Mouse (Mus musculus): ENCODE results near the gene Olfr1240. TPM values are rescaled to one million over a fixed set of nuclear protein-coding genes. Genes with fewer than 3 reads are reported as not detected.

The Olfr1240 gene
- not detected in 2 replicates for polyA plus RNA-seq (2015; fragmentation: Nextera tagmentation; extraction: Ambion mirVana)

DNA sequence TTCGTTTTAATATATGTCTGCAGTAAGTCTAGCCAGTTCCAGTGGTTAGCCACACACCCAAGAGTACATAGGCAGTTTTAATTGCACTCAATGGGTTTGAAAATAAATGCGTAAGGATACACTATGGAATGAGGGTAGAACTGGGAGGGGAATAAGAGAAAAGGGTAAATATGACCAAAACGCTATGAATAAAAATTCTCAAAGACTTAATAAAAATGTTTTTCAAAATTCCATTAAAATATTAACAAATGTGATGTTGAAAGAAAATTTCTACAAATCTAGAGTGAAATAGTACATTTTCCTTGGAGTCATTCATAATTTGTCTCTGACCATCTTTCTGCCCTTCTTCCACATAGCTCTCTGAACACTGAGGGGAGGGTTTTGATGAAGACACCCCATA lies at the start of gene Olfr1240:
Olfr1240 (minus strand) TSS at position 101 of the 400 bp plus-strand sequence.
- WGBS: 71% methylated on average over 3 of the region's 3 CpGs
- no peak for ATAC-seq (ENCODE audit: borderline replicate concordance, extremely low read depth, low FRiP score, low TSS enrichment)
- Histone ChIP-seq H3K27me3 (no peaks in the 10 kb centered on the region), H3K4me1 (no peaks in the 10 kb centered on the region), H3K9ac (no peak within 1 kb of the TSS), H3K27ac (no peak within 1 kb of the TSS), H3K9me3 (no peaks in the 10 kb centered on the region), H3K36me3 (no peaks in the 10 kb centered on the region), H3K4me3 (no peak within 1 kb of the TSS), H3K4me2 (no peak within 1 kb of the TSS)

DNA sequence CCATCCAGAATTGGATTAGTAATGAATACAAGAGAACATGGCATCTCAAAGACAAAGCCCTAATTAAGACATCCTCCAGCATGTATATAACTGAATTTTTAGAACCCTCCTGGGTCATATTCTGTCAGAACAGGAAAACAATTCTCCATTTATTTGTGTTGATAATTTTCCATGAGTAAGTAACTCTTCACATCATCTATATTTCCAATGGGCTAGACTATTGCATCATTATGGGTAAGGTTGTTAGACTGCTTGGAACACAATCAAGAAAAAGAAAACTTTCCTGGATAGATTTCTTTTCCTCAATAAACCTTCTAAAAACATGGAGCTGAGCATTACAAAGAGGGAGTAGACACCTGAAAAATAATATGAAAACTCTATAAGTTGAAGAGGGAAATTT lies 44.2 kb upstream of the Olfr1240 start, which contains the start of gene Olfr1241:
Olfr1241 (minus strand) TSS at position 101 of the 400 bp plus-strand sequence.
- Histone ChIP-seq H3K27ac (no peak within 1 kb of the TSS), H3K4me1 (no peaks in the 10 kb centered on the region), H3K9ac (no peak within 1 kb of the TSS), H3K4me3 (no peak within 1 kb of the TSS), H3K27me3 (no peaks in the 10 kb centered on the region), H3K4me2 (no peak within 1 kb of the TSS), H3K9me3 (no peaks in the 10 kb centered on the region), H3K36me3 (no peaks in the 10 kb centered on the region)
- ATAC-seq (ENCODE audit: borderline replicate concordance, extremely low read depth, low FRiP score, low TSS enrichment): no peak

DNA sequence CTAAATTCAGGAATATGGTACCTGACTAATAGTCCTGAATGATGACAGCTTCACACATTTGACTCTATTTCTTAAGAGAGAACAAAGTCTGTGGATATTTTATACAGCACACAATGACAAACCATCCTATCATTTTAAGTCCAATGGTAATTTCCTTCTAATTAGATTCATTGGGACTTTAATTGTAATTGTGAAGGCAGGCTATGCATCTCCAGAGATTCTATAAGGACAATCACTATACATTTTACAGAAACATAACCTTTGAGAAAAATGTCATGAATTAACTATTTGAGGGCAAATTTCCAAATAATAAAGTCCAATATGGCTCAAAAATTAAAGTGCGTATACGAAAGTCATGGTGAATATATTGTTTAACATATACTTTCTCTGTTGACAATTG lies 22.5 kb downstream of the Olfr1240 start, which contains the start of gene Olfr1239:
Olfr1239 (minus strand) TSS at position 101 of the 400 bp plus-strand sequence.
- no peak within 1 kb of the TSS for H3K4me2 ChIP-seq
- no peaks in the 10 kb centered on the region for H3K9me3 ChIP-seq
- no peaks in the 10 kb centered on the region for H3K36me3 ChIP-seq
- H3K4me3 ChIP-seq: no peak within 1 kb of the TSS
- ATAC-seq (ENCODE audit: borderline replicate concordance, extremely low read depth, low FRiP score, low TSS enrichment): no peak
- H3K9ac ChIP-seq: no peak within 1 kb of the TSS
- 95% methylated on average over 2 of the region's 2 CpGs for WGBS
- H3K27me3 ChIP-seq: no peaks in the 10 kb centered on the region
- H3K27ac ChIP-seq: no peak within 1 kb of the TSS
- H3K4me1 ChIP-seq: no peaks in the 10 kb centered on the region

DNA sequence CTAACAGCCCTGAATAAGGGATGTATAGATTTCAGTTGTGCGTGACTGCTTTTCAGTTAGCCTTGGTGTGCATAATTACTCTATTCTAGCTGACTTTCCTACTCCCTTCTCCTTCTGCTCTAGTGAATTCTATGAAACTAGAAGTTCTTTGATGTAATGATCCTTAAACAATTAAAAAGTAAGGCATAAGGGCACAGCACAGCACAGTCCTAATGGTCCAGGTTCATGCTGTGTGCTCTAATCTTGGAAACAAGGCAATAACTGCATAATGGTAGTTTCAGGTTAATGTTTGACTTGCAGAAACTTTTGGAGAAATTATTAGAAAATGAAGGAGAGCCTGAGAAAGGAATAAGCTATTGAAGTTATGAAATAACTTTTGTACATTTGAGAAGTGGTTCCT lies 28.2 kb downstream of the Olfr1240 start:
- ATAC-seq (ENCODE audit: borderline replicate concordance, extremely low read depth, low FRiP score, low TSS enrichment): no peak
- no peak overlapping the region for H3K4me3 ChIP-seq
- H3K9ac ChIP-seq: no peak overlapping the region

DNA sequence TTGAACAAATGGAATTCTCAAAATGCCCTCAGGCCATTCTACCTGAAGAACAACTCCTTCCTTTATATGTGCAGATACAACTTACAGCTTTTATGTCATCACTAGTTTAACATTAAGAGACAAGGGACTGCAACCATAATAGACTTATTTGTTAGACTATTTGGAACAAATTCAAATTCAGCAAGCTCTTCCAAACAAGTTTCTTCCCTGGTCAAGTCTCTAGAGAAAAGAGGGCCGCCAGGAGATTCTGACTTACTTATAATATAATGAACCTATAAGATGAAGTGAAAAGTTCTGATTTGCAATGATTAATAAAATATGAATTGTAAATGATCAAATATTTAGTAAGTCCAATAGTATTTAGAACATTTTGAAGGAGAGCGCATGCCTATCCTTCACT lies 33.2 kb downstream of the Olfr1240 start, which contains the start of gene Olfr1238:
Olfr1238 (minus strand) TSS at position 101 of the 400 bp plus-strand sequence.
- H3K4me2 ChIP-seq: no peak within 1 kb of the TSS
- H3K27me3 ChIP-seq: no peaks in the 10 kb centered on the region
- H3K4me3 ChIP-seq: no peak within 1 kb of the TSS
- H3K27ac ChIP-seq: no peak within 1 kb of the TSS
- WGBS: 92% methylated on average over 2 of the region's 2 CpGs
- H3K9ac ChIP-seq: no peak within 1 kb of the TSS
- H3K9me3 ChIP-seq: no peaks in the 10 kb centered on the region
- no peaks in the 10 kb centered on the region for H3K4me1 ChIP-seq
- no peak for ATAC-seq (ENCODE audit: borderline replicate concordance, extremely low read depth, low FRiP score, low TSS enrichment)
- no peaks in the 10 kb centered on the region for H3K36me3 ChIP-seq

More for the DNA sequence above, 28.2 kb downstream of the Olfr1240 start:
- Histone ChIP-seq H3K4me1 (no peaks in the 10 kb centered on the region), H3K4me2 (no peak overlapping the region), H3K9me3 (no peaks in the 10 kb centered on the region), H3K36me3 (no peaks in the 10 kb centered on the region), H3K27me3 (no peaks in the 10 kb centered on the region), H3K27ac (no peak overlapping the region)
- 87% methylated on average over 1 of the region's 1 CpGs for WGBS

DNA sequence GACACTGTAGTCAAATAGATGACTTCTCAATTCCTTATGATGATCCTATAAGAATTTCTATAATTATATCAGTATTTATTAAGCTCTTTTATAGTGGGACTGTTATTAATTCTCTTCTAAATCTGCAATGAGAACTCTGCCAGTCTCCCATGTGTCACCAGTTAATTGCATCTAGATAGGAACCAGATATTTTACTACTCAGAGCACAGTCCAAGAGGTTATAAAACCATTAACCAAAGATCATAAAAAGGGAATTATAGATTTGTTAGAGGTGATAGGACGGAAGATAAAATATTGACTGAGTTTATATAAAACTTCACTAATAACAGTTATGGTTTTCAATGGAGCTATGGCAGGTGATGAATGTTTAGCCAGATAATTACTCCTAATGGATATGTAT lies 41.9 kb downstream of the Olfr1240 start:
- no peaks in the 10 kb centered on the region for H3K9me3 ChIP-seq
- no peak overlapping the region for H3K9ac ChIP-seq
- no peaks in the 10 kb centered on the region for H3K27me3 ChIP-seq
- H3K27ac ChIP-seq: no peak overlapping the region
- H3K4me2 ChIP-seq: no peak overlapping the region
- no peak overlapping the region for H3K4me3 ChIP-seq
- no peaks in the 10 kb centered on the region for H3K4me1 ChIP-seq
- no peaks in the 10 kb centered on the region for H3K36me3 ChIP-seq
- 75% methylated on average over 1 of the region's 1 CpGs for WGBS
- no peak for ATAC-seq (ENCODE audit: borderline replicate concordance, extremely low read depth, low FRiP score, low TSS enrichment)

Other genes with a start within 250 kb of the Olfr1240 start
- not detected in 2 replicates for gene Olfr1226, start 243.0 kb downstream of the Olfr1240 start, polyA plus RNA-seq (2015; fragmentation: Nextera tagmentation; extraction: Ambion mirVana)
- not detected in 2 replicates for gene Olfr1228, start 188.9 kb downstream of the Olfr1240 start, polyA plus RNA-seq (2015; fragmentation: Nextera tagmentation; extraction: Ambion mirVana)
- not detected in 2 replicates for gene Olfr1229, start 155.0 kb downstream of the Olfr1240 start, polyA plus RNA-seq (2015; fragmentation: Nextera tagmentation; extraction: Ambion mirVana)
- not detected in 2 replicates for gene Olfr1230, start 145.7 kb downstream of the Olfr1240 start, polyA plus RNA-seq (2015; fragmentation: Nextera tagmentation; extraction: Ambion mirVana)
- not detected in 2 replicates for gene Olfr1231, start 135.9 kb downstream of the Olfr1240 start, polyA plus RNA-seq (2015; fragmentation: Nextera tagmentation; extraction: Ambion mirVana)
- not detected in 2 replicates for gene Olfr1232, start 113.3 kb downstream of the Olfr1240 start, polyA plus RNA-seq (2015; fragmentation: Nextera tagmentation; extraction: Ambion mirVana)
- not detected in 2 replicates for gene Olfr1233, start 100.6 kb downstream of the Olfr1240 start, polyA plus RNA-seq (2015; fragmentation: Nextera tagmentation; extraction: Ambion mirVana)
- not detected in 2 replicates for gene Olfr1234, start 78.1 kb downstream of the Olfr1240 start, polyA plus RNA-seq (2015; fragmentation: Nextera tagmentation; extraction: Ambion mirVana)
- gene Olfr1238, start 33.3 kb downstream of the Olfr1240 start, polyA plus RNA-seq (2015; fragmentation: Nextera tagmentation; extraction: Ambion mirVana): not detected in 2 replicates
- gene Olfr1239, start 22.6 kb downstream of the Olfr1240 start, polyA plus RNA-seq (2015; fragmentation: Nextera tagmentation; extraction: Ambion mirVana): not detected in 2 replicates
- not detected in 2 replicates for gene Olfr1241, start 44.1 kb upstream of the Olfr1240 start, polyA plus RNA-seq (2015; fragmentation: Nextera tagmentation; extraction: Ambion mirVana)
- gene Olfr1242, start 55.3 kb upstream of the Olfr1240 start, polyA plus RNA-seq (2015; fragmentation: Nextera tagmentation; extraction: Ambion mirVana): not detected in 2 replicates
- not detected in 2 replicates for gene Olfr1243, start 88.5 kb upstream of the Olfr1240 start, polyA plus RNA-seq (2015; fragmentation: Nextera tagmentation; extraction: Ambion mirVana)
- gene Olfr1245, start 135.4 kb upstream of the Olfr1240 start, polyA plus RNA-seq (2015; fragmentation: Nextera tagmentation; extraction: Ambion mirVana): not detected in 2 replicates
- not detected in 2 replicates for gene Olfr1246, start 150.2 kb upstream of the Olfr1240 start, polyA plus RNA-seq (2015; fragmentation: Nextera tagmentation; extraction: Ambion mirVana)
- gene Olfr1247, start 171.1 kb upstream of the Olfr1240 start, polyA plus RNA-seq (2015; fragmentation: Nextera tagmentation; extraction: Ambion mirVana): not detected in 2 replicates
- gene Olfr1248, start 175.2 kb upstream of the Olfr1240 start, polyA plus RNA-seq (2015; fragmentation: Nextera tagmentation; extraction: Ambion mirVana): not detected in 2 replicates
- not detected in 2 replicates for gene Olfr1249, start 192.0 kb upstream of the Olfr1240 start, polyA plus RNA-seq (2015; fragmentation: Nextera tagmentation; extraction: Ambion mirVana)
- gene Olfr1250, start 218.5 kb upstream of the Olfr1240 start, polyA plus RNA-seq (2015; fragmentation: Nextera tagmentation; extraction: Ambion mirVana): not detected in 2 replicates
- gene Olfr1251, start 228.9 kb upstream of the Olfr1240 start, polyA plus RNA-seq (2015; fragmentation: Nextera tagmentation; extraction: Ambion mirVana): not detected in 2 replicates

Data from lung, embryonic 15.5 days (tissue).